Mouse (Mus musculus): Measurements from ENCODE around the gene Cep131. TPM values are rescaled to one million over a fixed set of nuclear protein-coding genes. Genes with fewer than 3 reads are reported as not detected.

Gene Cep131
- 1.9 and 2.2 TPM in 2 replicates for total RNA-seq (2014; rRNA removed)
- polyA plus RNA-seq (2012; rRNA removed), result 2.3 and 2.8 TPM in 2 replicates

- TF ChIP-seq CTCF (IDR thresholded peaks at IDR 0.05; ENCODE audit: low read depth, low read length) (no peak), POLR2A (IDR thresholded peaks at IDR 0.05; ENCODE audit: extremely low read depth, insufficient read depth, low read length) (0 out of 2 replicates have a peak, but pooled peaks have one; percentile 33)
- peak; percentile 86 for DNase-seq (ENCODE audit: extremely low read depth, low read depth, low spot score)
- Histone ChIP-seq H3K4me3 (ENCODE audit: insufficient read depth, low read depth, low read length) (peak within 1 kb of the TSS; percentile 87), H3K79me2 (ENCODE audit: control insufficient read depth, insufficient read depth, low read length) (no peaks in the 10 kb centered on the region), H3K9ac (ENCODE audit: low read depth, low read length) (peak within 1 kb of the TSS; percentile 93), H3K27me3 (ENCODE audit: control insufficient read depth, insufficient read depth, low read length) (no peaks in the 10 kb centered on the region), H3K27ac (replicated peaks; ENCODE audit: insufficient read depth, low read depth, low read length) (no peak within 1 kb of the TSS), H3K36me3 (ENCODE audit: control insufficient read depth, insufficient read depth, low read length) (no peaks in the 10 kb centered on the region), H3K4me1 (ENCODE audit: control insufficient read depth, insufficient read depth, low read length) (peaks cover 6% of the 10 kb centered on the region)
- under 1% methylated on average over 42 of the region's 42 CpGs for WGBS
Observed at GRCm38 (mm10) chr11:120086702-120087152, at the start of gene Cep131. TSS of gene Cep131 (minus strand) at chr11:120086827.

DNA sequence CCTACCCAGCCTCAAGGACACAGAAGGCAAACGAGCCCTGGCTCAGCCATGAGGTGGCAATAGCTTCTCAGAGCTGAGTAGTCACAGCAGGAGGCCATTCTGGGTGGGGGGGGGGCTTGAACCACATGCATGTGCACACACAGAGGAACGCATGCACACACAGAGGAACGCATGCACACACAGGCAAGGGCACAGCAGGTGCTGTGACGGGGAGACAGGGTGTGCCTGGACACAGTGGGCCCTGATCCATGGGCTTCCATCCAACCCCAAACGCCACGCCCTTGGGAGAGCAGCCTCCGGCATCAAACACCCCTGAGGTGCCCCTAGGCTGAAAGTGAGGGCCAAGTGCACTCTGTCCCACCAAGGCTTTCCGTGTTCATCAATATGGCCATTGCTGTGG is 49.6 kb upstream of the Cep131 start:
- Histone ChIP-seq H3K4me3 (ENCODE audit: insufficient read depth, low read depth, low read length) (no peak overlapping the region), H3K79me2 (ENCODE audit: control insufficient read depth, insufficient read depth, low read length) (no peaks in the 10 kb centered on the region; the same call in 1 of the 2 replicates), H3K4me1 (ENCODE audit: control insufficient read depth, insufficient read depth, low read length) (no peaks in the 10 kb centered on the region), H3K27ac (replicated peaks; ENCODE audit: insufficient read depth, low read depth, low read length) (no peak overlapping the region), H3K36me3 (ENCODE audit: control insufficient read depth, insufficient read depth, low read length) (no peaks in the 10 kb centered on the region; the same call in 1 of the 2 replicates), H3K27me3 (ENCODE audit: control insufficient read depth, insufficient read depth, low read length) (no peaks in the 10 kb centered on the region), H3K9ac (ENCODE audit: low read depth, low read length) (no peak overlapping the region)
- WGBS, result 75% methylated on average over 8 of the region's 8 CpGs
- TF ChIP-seq POLR2A (IDR thresholded peaks at IDR 0.05; ENCODE audit: extremely low read depth, insufficient read depth, low read length), result no peak
- no peak for TF ChIP-seq CTCF (IDR thresholded peaks at IDR 0.05; ENCODE audit: low read depth, low read length)
- DNase-seq (ENCODE audit: extremely low read depth, low read depth, low spot score), result no peak

GRCm38 (mm10) chr11:120134847-120135530 is 48.4 kb upstream of the Cep131 start:
- 74% methylated on average over 9 of the region's 9 CpGs for WGBS
- no peak overlapping the region for H3K27ac ChIP-seq (replicated peaks; ENCODE audit: insufficient read depth, low read depth, low read length)
- H3K36me3 ChIP-seq (ENCODE audit: control insufficient read depth, insufficient read depth, low read length), result peaks cover 3% of the 10 kb centered on the region; the same call in 1 of the 2 replicates
- no peaks in the 10 kb centered on the region; the same call in 1 of the 2 replicates for H3K79me2 ChIP-seq (ENCODE audit: control insufficient read depth, insufficient read depth, low read length)
- no peak for TF ChIP-seq CTCF (IDR thresholded peaks at IDR 0.05; ENCODE audit: low read depth, low read length)
- peak; percentile 66 for DNase-seq (ENCODE audit: extremely low read depth, low read depth, low spot score)
- no peaks in the 10 kb centered on the region for H3K4me1 ChIP-seq (ENCODE audit: control insufficient read depth, insufficient read depth, low read length)
- no peaks in the 10 kb centered on the region for H3K27me3 ChIP-seq (ENCODE audit: control insufficient read depth, insufficient read depth, low read length)
- no peak overlapping the region for H3K9ac ChIP-seq (ENCODE audit: low read depth, low read length)
- no peak overlapping the region for H3K4me3 ChIP-seq (ENCODE audit: insufficient read depth, low read depth, low read length)

DNA sequence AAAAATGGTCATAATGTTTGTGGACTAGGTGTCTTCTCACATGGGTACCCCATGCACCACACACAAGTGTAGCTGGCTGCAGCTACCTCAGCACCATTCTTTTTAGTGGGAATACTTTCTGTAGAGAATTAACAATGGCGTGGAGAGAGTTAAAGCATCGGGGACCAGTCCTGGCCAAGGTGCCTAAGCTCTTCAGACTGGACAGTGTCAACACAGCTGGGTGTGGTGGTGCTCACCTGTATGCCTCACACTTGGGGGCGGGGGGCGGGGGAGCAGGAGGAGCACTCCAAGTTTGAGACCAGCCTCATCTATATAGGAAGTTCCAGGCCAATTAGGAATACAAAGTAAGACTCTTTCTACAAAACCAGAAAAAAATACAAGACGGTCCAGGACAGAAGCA is 47.5 kb upstream of the Cep131 start:
- H3K36me3 ChIP-seq (ENCODE audit: control insufficient read depth, insufficient read depth, low read length), result peaks cover 4% of the 10 kb centered on the region; the same call in 1 of the 2 replicates
- H3K27ac ChIP-seq (replicated peaks; ENCODE audit: insufficient read depth, low read depth, low read length), result no peak overlapping the region
- H3K9ac ChIP-seq (ENCODE audit: low read depth, low read length), result no peak overlapping the region
- H3K4me1 ChIP-seq (ENCODE audit: control insufficient read depth, insufficient read depth, low read length), result no peaks in the 10 kb centered on the region
- H3K4me3 ChIP-seq (ENCODE audit: insufficient read depth, low read depth, low read length), result no peak overlapping the region
- TF ChIP-seq POLR2A (IDR thresholded peaks at IDR 0.05; ENCODE audit: extremely low read depth, insufficient read depth, low read length), result no peak
- no peak for TF ChIP-seq CTCF (IDR thresholded peaks at IDR 0.05; ENCODE audit: low read depth, low read length)
- DNase-seq (ENCODE audit: extremely low read depth, low read depth, low spot score), result no peak
- no peaks in the 10 kb centered on the region for H3K27me3 ChIP-seq (ENCODE audit: control insufficient read depth, insufficient read depth, low read length)
- H3K79me2 ChIP-seq (ENCODE audit: control insufficient read depth, insufficient read depth, low read length), result no peaks in the 10 kb centered on the region; the same call in 1 of the 2 replicates
- WGBS, result 95% methylated on average over 5 of the region's 5 CpGs

DNA sequence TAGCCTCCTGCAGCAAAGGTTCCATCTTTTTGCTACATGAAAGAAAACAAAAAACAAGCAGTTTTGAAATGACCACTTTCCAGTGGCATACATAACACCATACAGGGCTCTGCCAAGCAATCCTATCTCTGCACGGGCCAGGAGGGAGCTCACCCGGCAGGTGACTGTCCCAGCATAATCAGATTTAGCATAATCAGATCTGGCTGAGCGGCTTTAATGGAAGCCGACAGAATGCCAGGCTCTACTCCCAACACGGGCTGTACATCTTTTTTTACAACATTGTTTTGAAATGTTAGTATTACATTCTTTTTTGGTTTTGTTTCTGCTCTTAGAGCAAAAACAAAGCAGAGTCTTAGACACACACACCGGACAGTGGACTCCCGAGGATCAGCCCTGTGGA is 42.7 kb upstream of the Cep131 start:
- WGBS, result 94% methylated on average over 7 of the region's 7 CpGs
- no peak for TF ChIP-seq CTCF (IDR thresholded peaks at IDR 0.05; ENCODE audit: low read depth, low read length)
- no peak for TF ChIP-seq POLR2A (IDR thresholded peaks at IDR 0.05; ENCODE audit: extremely low read depth, insufficient read depth, low read length)
- H3K27me3 ChIP-seq (ENCODE audit: control insufficient read depth, insufficient read depth, low read length), result no peaks in the 10 kb centered on the region
- peaks cover 19% of the 10 kb centered on the region; the same call in 1 of the 2 replicates for H3K36me3 ChIP-seq (ENCODE audit: control insufficient read depth, insufficient read depth, low read length)
- no peak overlapping the region for H3K9ac ChIP-seq (ENCODE audit: low read depth, low read length)
- DNase-seq (ENCODE audit: extremely low read depth, low read depth, low spot score), result no peak
- no peak overlapping the region for H3K27ac ChIP-seq (replicated peaks; ENCODE audit: insufficient read depth, low read depth, low read length)
- no peaks in the 10 kb centered on the region for H3K79me2 ChIP-seq (ENCODE audit: control insufficient read depth, insufficient read depth, low read length)
- no peak overlapping the region for H3K4me3 ChIP-seq (ENCODE audit: insufficient read depth, low read depth, low read length)
- H3K4me1 ChIP-seq (ENCODE audit: control insufficient read depth, insufficient read depth, low read length), result no peaks in the 10 kb centered on the region

GRCm38 (mm10) chr11:120126845-120127244 is 40.2 kb upstream of the Cep131 start:
- TF ChIP-seq CTCF (IDR thresholded peaks at IDR 0.05; ENCODE audit: low read depth, low read length), result no peak
- no peak for TF ChIP-seq POLR2A (IDR thresholded peaks at IDR 0.05; ENCODE audit: extremely low read depth, insufficient read depth, low read length)
- Histone ChIP-seq H3K27ac (replicated peaks; ENCODE audit: insufficient read depth, low read depth, low read length) (no peak overlapping the region), H3K79me2 (ENCODE audit: control insufficient read depth, insufficient read depth, low read length) (no peaks in the 10 kb centered on the region), H3K9ac (ENCODE audit: low read depth, low read length) (no peak overlapping the region), H3K4me1 (ENCODE audit: control insufficient read depth, insufficient read depth, low read length) (no peaks in the 10 kb centered on the region), H3K27me3 (ENCODE audit: control insufficient read depth, insufficient read depth, low read length) (no peaks in the 10 kb centered on the region), H3K4me3 (ENCODE audit: insufficient read depth, low read depth, low read length) (no peak overlapping the region), H3K36me3 (ENCODE audit: control insufficient read depth, insufficient read depth, low read length) (peaks cover 19% of the 10 kb centered on the region; the same call in 1 of the 2 replicates)
- WGBS, result 87% methylated on average over 2 of the region's 2 CpGs
- no peak for DNase-seq (ENCODE audit: extremely low read depth, low read depth, low spot score)

Measured in liver, adult 2 months (tissue).